Mouse (Mus musculus) liver, embryonic 16.5 days (tissue): ENCODE measurements around the gene Chia1. TPM values are rescaled to one million over a fixed set of nuclear protein-coding genes. Genes with fewer than 3 reads are reported as not detected.
"Not testable (repeated sequence)": the region's sequence is repeated elsewhere in the genome, so short reads cannot be mapped to it uniquely, and the experiment has no call there.

Experiments used
- ATAC-seq: fragments of 200-750 bp; cut with Nextera tagmentation; 2 replicates; pipeline ENCODE4 v1.8.0; 2017; ENCODE audit warnings: low read depth, mild to moderate bottlenecking, moderate number of reproducible peaks, moderate library complexity
- H3K27ac ChIP-seq: fragments of 300-500 bp; sonication (generic); 2 replicates; pipeline ENCODE4 v1.5.1; 2014; ENCODE audit warnings: mild to moderate bottlenecking, low read length
- H3K27me3 ChIP-seq: fragments of 300-500 bp; sonication (generic); 2 replicates; pipeline ENCODE4 v1.6.1; 2014; ENCODE audit warnings: low read depth, low read length, mixed read lengths; ENCODE audit not compliant: control insufficient read depth, insufficient read depth
- H3K36me3 ChIP-seq: fragments of 300-500 bp; sonication (generic); 2 replicates; pipeline ENCODE4 v1.6.1; 2014; ENCODE audit warnings: mild to moderate bottlenecking; ENCODE audit not compliant: control insufficient read depth, insufficient read depth
- H3K4me1 ChIP-seq: fragments of 300-500 bp; sonication (generic); 2 replicates; pipeline ENCODE4 v1.6.1; 2014; ENCODE audit warnings: low read depth, low read length, mixed read lengths; ENCODE audit not compliant: control insufficient read depth
- H3K4me2 ChIP-seq: fragments of 300-500 bp; sonication (generic); 2 replicates; pipeline ENCODE4 v1.6.1; 2014; ENCODE audit warnings: low read depth, low read length, mixed read lengths
- H3K4me3 ChIP-seq: fragments of 300-500 bp; sonication (generic); 2 replicates; pipeline ENCODE4 v1.5.1; 2014; ENCODE audit warnings: low read depth, mild to moderate bottlenecking, low read length
- H3K9ac ChIP-seq: fragments of 300-500 bp; sonication (generic); 2 replicates; pipeline ENCODE4 v1.6.1; 2014; ENCODE audit warnings: low read depth, low read length
- H3K9me3 ChIP-seq: fragments of 300-500 bp; sonication (generic); replicated peaks from 2 replicates; pipeline ENCODE4 v1.6.1; 2016; ENCODE audit warnings: low read length; ENCODE audit not compliant: control insufficient read depth
- WGBS: fragments of 180-500 bp; shearing (Covaris S2); extraction: QIAGEN DNeasy Blood & Tissue Kit; methylation state at CpG from one replicate; pipeline ENCODE4 v1.1.7; 2014; ENCODE audit not compliant: insufficient replicate concordance; 5-methylcytosine and 5-hydroxymethylcytosine counted together
- polyA plus RNA-seq: library from polyadenylated mRNA; unstranded; fragments of >200 nt; fragmentation: Nextera tagmentation; extraction: Ambion mirVana; gene quantifications from 2 replicates; pipeline ENCODE4 v1.2.1, GENCODE M21; 2015

Chia1 gene
- polyA plus RNA-seq: not detected in 2 replicates

DNA sequence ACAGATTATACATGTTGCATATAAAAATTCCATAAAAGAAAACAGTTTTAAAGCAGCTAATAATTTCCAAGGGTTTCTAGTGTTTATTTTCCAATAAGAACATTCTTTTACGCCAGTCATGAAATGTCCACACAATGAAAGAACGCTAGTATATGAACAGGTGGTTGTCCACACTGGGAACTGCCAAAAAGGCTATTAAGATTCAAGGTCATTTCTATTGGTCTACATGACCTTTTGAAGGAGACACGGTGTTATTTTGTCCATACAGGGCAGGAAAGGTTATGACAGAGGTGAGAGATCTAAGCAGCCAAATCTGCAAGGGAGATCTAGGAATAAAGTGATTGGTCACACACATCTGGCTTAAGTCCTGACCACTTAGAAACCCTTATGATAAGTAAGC is at the start of gene Chia1:
Gene Chia1 (plus strand): TSS at position 301 of the 400 bp plus-strand sequence.
- Histone ChIP-seq H3K9me3 (no peaks in the 10 kb centered on the region), H3K27me3 (no peaks in the 10 kb centered on the region), H3K9ac (no peak within 1 kb of the TSS), H3K4me3 (no peak within 1 kb of the TSS), H3K4me1 (no peaks in the 10 kb centered on the region), H3K27ac (no peak within 1 kb of the TSS), H3K36me3 (no peaks in the 10 kb centered on the region), H3K4me2 (no peak within 1 kb of the TSS)
- ATAC-seq: no peak
- WGBS: 64% methylated on average over 3 of the region's 3 CpGs

DNA sequence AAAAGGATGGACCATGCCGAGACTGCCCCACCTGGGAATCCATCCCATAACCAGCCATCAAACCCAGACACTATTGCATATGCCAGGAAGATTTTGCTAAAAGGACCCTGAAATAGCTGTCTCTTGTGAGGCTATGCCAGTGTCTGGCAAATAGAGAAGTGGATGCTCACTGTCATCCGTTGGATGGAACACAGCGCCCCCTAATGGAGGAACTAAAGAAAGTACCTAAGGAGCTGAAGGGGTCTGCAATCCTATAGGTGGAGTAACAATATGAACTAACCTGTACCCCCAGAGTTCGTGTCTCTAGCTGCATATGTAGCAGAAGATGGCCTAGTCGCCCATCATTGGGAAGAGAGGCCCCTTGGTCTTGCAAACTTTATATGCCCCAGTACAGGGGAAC is 45.3 kb upstream of the Chia1 start:
- H3K4me1 ChIP-seq, H3K4me3 ChIP-seq, ATAC-seq, H3K4me2 ChIP-seq, H3K36me3 ChIP-seq, H3K27ac ChIP-seq, H3K9ac ChIP-seq, H3K9me3 ChIP-seq, H3K27me3 ChIP-seq: not testable (repeated sequence)
- WGBS: 24% methylated on average over 5 of the region's 5 CpGs

DNA sequence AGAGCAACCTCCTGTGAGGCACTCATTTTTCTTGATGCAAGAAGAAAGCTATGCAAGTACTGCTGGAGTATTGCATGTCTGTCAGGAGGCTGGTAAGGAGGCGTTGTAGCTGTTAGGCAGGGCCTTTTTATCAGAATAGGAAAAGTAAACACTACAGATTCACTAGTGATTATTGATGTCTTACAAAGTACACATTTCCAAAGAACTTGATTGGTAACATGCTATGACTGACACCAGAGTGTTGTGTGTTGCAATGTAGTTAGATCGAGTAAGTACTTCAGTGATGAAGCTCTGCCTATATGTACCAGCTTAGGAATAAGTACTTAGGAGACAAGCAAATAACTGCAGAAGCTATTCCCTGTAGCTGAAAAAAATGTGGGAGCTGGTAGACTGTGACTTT is 42.0 kb upstream of the Chia1 start:
- no peak for ATAC-seq
- Histone ChIP-seq H3K27ac (no peak overlapping the region), H3K36me3 (no peaks in the 10 kb centered on the region), H3K4me1 (no peaks in the 10 kb centered on the region), H3K9ac (no peak overlapping the region), H3K4me2 (no peak overlapping the region), H3K4me3 (no peak overlapping the region), H3K9me3 (no peaks in the 10 kb centered on the region), H3K27me3 (no peaks in the 10 kb centered on the region)
- WGBS: 43% methylated on average over 2 of the region's 2 CpGs

DNA sequence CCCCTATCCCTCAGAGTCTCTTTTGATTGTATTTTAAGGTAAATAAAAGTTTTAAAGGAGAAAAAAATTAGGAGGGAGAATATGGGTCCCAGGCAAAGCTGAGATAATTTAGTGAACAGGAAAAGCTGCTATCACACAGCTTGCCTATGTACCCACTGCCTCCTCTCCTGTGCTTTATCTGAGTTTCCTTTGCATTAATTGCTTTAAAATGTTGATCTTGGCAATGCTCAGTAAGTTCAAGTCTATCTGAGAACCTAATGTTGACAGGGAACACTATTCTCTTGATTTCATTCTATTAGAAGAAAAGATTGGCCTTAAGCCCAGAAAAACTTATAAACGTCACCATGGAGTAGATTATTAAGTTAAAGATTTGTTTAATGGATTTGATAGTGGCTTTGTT is 38.2 kb upstream of the Chia1 start:
- H3K9ac ChIP-seq: no peak overlapping the region
- WGBS: 41% methylated on average over 1 of the region's 1 CpGs
- H3K9me3 ChIP-seq: no peaks in the 10 kb centered on the region
- no peaks in the 10 kb centered on the region for H3K36me3 ChIP-seq
- no peaks in the 10 kb centered on the region for H3K4me1 ChIP-seq
- H3K27ac ChIP-seq: no peak overlapping the region
- ATAC-seq: no peak
- no peak overlapping the region for H3K4me2 ChIP-seq
- H3K4me3 ChIP-seq: no peak overlapping the region
- no peaks in the 10 kb centered on the region for H3K27me3 ChIP-seq

DNA sequence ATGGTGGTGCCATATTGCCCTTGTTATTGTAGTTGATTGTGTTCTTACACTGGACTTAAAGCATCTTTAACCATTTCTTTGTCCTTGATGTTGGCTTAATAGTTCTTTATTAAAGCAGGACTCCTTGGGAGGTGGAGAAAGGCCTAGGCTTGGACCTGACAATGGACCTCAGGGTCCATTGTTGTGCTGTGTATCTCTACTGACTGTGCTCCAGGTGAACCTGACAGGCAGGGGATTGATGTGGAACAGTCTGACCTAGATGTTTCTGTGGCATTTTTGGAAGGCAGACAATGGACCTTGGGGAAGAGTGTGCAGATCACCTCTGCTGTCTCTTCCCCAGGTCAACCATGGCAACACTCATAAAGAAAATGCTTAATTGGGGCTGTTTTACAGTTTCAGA is 14.0 kb downstream of the Chia1 start:
- peaks cover 4% of the 10 kb centered on the region; the same call in 1 of the 2 replicates for H3K9me3 ChIP-seq
- no peaks in the 10 kb centered on the region for H3K4me1 ChIP-seq
- no peak overlapping the region for H3K4me3 ChIP-seq
- H3K27me3 ChIP-seq: no peaks in the 10 kb centered on the region
- H3K27ac ChIP-seq: no peak overlapping the region
- no peak overlapping the region for H3K9ac ChIP-seq
- no peak overlapping the region for H3K4me2 ChIP-seq
- H3K36me3 ChIP-seq: no peaks in the 10 kb centered on the region
- ATAC-seq: no peak

DNA sequence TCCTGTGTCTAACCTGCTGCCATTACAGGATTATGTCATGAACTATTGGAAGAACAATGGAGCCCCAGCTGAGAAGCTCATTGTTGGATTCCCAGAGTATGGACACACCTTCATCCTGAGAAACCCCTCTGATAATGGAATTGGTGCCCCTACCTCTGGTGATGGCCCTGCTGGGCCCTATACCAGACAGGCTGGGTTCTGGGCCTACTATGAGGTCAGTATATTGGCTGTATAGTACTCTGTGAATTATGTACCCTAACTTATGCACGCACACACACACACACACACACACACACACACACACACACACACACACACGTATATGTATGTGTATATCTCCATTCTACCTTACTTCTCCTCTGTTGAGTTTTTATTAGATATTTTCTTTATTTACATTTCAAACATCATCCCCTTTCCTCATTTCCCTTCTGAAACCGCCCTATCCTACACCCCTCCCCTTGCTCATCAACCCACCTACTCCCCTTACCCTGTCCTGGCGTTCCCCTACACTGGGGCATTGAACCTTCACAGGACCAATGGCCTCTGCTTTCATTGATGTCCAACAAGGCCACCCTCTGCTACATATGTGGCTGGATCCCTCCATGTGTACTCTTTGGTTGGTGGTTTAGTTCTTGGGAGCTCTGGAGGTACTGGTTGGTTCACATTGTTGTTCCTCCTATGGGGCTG is 15.9 kb downstream of the Chia1 start:
- ATAC-seq: no peak

DNA sequence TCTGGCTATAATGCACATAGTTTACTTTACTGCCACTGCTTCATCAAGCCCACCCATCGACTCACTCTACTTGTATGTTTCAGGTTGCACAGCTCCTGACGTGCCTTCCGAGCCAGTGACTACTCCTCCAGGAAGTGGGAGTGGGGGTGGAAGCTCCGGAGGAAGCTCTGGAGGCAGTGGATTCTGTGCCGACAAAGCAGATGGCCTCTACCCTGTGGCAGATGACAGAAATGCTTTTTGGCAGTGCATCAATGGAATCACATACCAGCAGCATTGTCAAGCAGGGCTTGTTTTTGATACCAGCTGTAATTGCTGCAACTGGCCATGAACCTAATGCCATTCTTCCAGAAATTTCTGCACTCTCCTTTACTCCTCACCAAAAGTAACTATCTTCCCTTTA is 18.7 kb downstream of the Chia1 start:
- Histone ChIP-seq H3K27me3 (no peaks in the 10 kb centered on the region), H3K4me3 (no peak overlapping the region), H3K9me3 (peaks cover 4% of the 10 kb centered on the region; the same call in 1 of the 2 replicates), H3K4me2 (no peak overlapping the region), H3K27ac (no peak overlapping the region), H3K4me1 (no peaks in the 10 kb centered on the region), H3K9ac (no peak overlapping the region), H3K36me3 (no peaks in the 10 kb centered on the region)
- no peak for ATAC-seq
- WGBS: 58% methylated on average over 5 of the region's 5 CpGs

More for the DNA sequence above, 15.9 kb downstream of the Chia1 start:
- Histone ChIP-seq H3K27ac (no peak overlapping the region), H3K9me3 (peaks cover 4% of the 10 kb centered on the region; the same call in 1 of the 2 replicates), H3K4me2 (no peak overlapping the region), H3K9ac (no peak overlapping the region), H3K36me3 (no peaks in the 10 kb centered on the region), H3K27me3 (no peaks in the 10 kb centered on the region), H3K4me3 (no peak overlapping the region), H3K4me1 (no peaks in the 10 kb centered on the region)
- WGBS: 57% methylated on average over 4 of the region's 4 CpGs

DNA sequence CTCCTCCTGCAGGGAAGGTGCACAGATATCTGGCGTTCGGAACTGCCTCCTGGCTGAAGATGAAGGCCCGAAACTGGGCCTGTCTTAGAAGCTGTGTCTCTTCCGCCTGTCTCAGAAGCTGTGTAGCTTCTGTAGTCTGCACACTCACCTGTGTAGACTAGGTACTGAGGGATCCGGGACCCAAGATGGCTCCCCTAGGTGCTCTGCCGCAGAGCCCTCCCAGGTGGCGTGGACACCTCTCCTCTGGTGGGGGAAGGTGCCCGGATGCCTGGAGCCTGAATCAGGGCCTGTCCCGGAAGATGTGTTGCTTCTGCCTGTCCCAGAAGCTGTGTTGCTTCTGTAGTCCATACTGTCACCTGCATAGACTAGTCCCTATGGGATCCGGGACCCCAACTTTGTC is 31.1 kb downstream of the Chia1 start:
- peak; percentile 30; the same call in 1 of the 2 replicates for ATAC-seq
- Histone ChIP-seq H3K9me3 (peaks cover 3% of the 10 kb centered on the region; the same call in 1 of the 2 replicates), H3K4me2 (no peak overlapping the region), H3K27ac (no peak overlapping the region), H3K4me1 (no peaks in the 10 kb centered on the region), H3K27me3 (no peaks in the 10 kb centered on the region), H3K9ac (no peak overlapping the region), H3K36me3 (no peaks in the 10 kb centered on the region), H3K4me3 (no peak overlapping the region)
- 63% methylated on average over 10 of the region's 10 CpGs for WGBS

DNA sequence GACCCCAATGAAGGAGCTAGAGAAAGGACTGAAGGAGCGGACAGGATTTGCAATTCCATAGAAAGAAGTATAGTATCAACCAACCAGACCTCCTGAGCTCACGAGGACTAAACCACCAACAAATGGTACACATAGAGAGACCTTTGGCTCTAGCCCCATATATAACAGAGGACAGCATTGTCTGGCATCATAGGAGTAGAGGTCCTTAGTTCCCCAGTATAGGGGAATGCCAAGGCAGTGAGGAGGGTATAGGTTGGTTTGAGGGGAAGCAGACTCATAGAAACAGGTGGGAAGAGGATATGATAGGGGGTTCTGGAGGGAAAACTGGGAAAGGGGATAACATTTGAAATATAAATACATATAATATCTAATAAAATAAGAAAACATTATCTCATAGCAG is 41.4 kb downstream of the Chia1 start:
- ATAC-seq: no peak
- H3K9ac ChIP-seq: no peak overlapping the region
- no peak overlapping the region for H3K27ac ChIP-seq
- no peaks in the 10 kb centered on the region for H3K27me3 ChIP-seq
- no peaks in the 10 kb centered on the region for H3K4me1 ChIP-seq
- H3K9me3 ChIP-seq: no peaks in the 10 kb centered on the region
- no peak overlapping the region for H3K4me2 ChIP-seq
- H3K4me3 ChIP-seq: no peak overlapping the region
- 51% methylated on average over 2 of the region's 2 CpGs for WGBS
- H3K36me3 ChIP-seq: no peaks in the 10 kb centered on the region
